Mouse (Mus musculus) midbrain, postnatal 0 days (tissue): ENCODE data around the gene Krt78. TPM values are rescaled to one million over a fixed set of nuclear protein-coding genes. Genes with fewer than 3 reads are reported as not detected.

Experiments
- ATAC-seq: fragments of 200-750 bp; cut with Nextera tagmentation; 2 replicates; pipeline ENCODE4 v1.8.0; 2017; ENCODE audit warnings: moderate number of reproducible peaks, mild to moderate bottlenecking, moderate TSS enrichment, moderate library complexity; ENCODE audit not compliant: low FRiP score
- DNase-seq: peaks from one replicate; pipeline ENCODE4 v3.0.0-alpha.2; 2015; ENCODE audit warnings: low spot score
- H3K27ac ChIP-seq: fragments of 300-500 bp; sonication (generic); 2 replicates; pipeline ENCODE4 v1.5.1; 2014; ENCODE audit warnings: low read depth, mild to moderate bottlenecking, low read length, mixed read lengths
- H3K27me3 ChIP-seq: fragments of 300-500 bp; sonication (generic); 2 replicates; pipeline ENCODE4 v1.6.1; 2014; ENCODE audit warnings: low read length, control low read depth, mixed read lengths; ENCODE audit not compliant: insufficient read depth
- H3K36me3 ChIP-seq: fragments of 300-500 bp; sonication (generic); 2 replicates; pipeline ENCODE4 v1.6.1; 2014; ENCODE audit warnings: low read length, control low read depth, mixed read lengths; ENCODE audit not compliant: insufficient read depth
- H3K4me1 ChIP-seq: fragments of 300-500 bp; sonication (generic); 2 replicates; pipeline ENCODE4 v1.6.1; 2014; ENCODE audit warnings: mild to moderate bottlenecking, control low read depth, antibody characterized with exemption, low read length, mixed read lengths; ENCODE audit not compliant: insufficient read depth
- H3K4me2 ChIP-seq: fragments of 300-500 bp; sonication (generic); 2 replicates; pipeline ENCODE4 v1.6.1; 2014; ENCODE audit warnings: low read depth, mild to moderate bottlenecking, low read length, mixed read lengths; ENCODE audit not compliant: poor library complexity, severe bottlenecking
- H3K4me3 ChIP-seq: fragments of 300-500 bp; sonication (generic); 2 replicates; pipeline ENCODE4 v1.5.1; 2014; ENCODE audit warnings: low read depth, mild to moderate bottlenecking, low read length, moderate library complexity
- H3K9ac ChIP-seq: fragments of 300-500 bp; sonication (generic); replicated peaks from 2 replicates; pipeline ENCODE4 v1.6.1; 2014; ENCODE audit warnings: mild to moderate bottlenecking, low read length, moderate library complexity, mixed read lengths; ENCODE audit not compliant: poor library complexity, severe bottlenecking
- H3K9me3 ChIP-seq: fragments of 300-500 bp; sonication (generic); 2 replicates; pipeline ENCODE4 v1.6.1; 2016; ENCODE audit warnings: low read length, control low read depth
- CTCF ChIP-seq: IDR thresholded peaks from 2 replicates; pipeline ENCODE4 v1.5.1; 2016; ENCODE audit warnings: antibody characterized with exemption, mild to moderate bottlenecking
- WGBS: fragments of 180-500 bp; shearing (Covaris S2); extraction: QIAGEN DNeasy Blood & Tissue Kit; methylation state at CpG from one replicate; pipeline ENCODE4 v1.1.7; 2014; 5-methylcytosine and 5-hydroxymethylcytosine counted together
- polyA plus RNA-seq: library from polyadenylated mRNA; unstranded; fragments of >200 nt; fragmentation: Nextera tagmentation; extraction: Ambion mirVana; gene quantifications from 2 replicates; pipeline ENCODE4 v1.2.1, GENCODE M21; 2015
- total RNA-seq: library from RNA; depleted of rRNA; stranded (reverse); fragments of >200 nt; gene quantifications from 2 replicates; pipeline ENCODE4 v1.2.3, GENCODE M21; 2014

Gene Krt78
- total and polyA plus RNA-seq, 2 experiments from 2014 or later: 0.49 TPM; not detected in 1

GRCm38 (mm10) chr15:101983949-101984601 is 30.0 kb upstream of the Krt78 start:
- peak; percentile 96 for TF ChIP-seq CTCF
- H3K36me3 ChIP-seq: no peaks in the 10 kb centered on the region
- WGBS: 3% methylated on average over 15 of the region's 15 CpGs
- H3K27me3 ChIP-seq: no peaks in the 10 kb centered on the region
- peak overlapping the region; percentile 52; the same call in 1 of the 2 replicates for H3K9ac ChIP-seq
- DNase-seq (peak; percentile 98), ATAC-seq (peak; percentile 96)
- H3K4me1 ChIP-seq: no peaks in the 10 kb centered on the region
- peak overlapping the region; percentile 45 for H3K4me2 ChIP-seq
- peak overlapping the region; percentile 68 for H3K27ac ChIP-seq
- no peaks in the 10 kb centered on the region for H3K9me3 ChIP-seq
- H3K4me3 ChIP-seq: 0 out of 2 replicates have a peak overlapping the region, but pooled peaks have one; percentile 13

- Histone ChIP-seq H3K4me1 (no peaks in the 10 kb centered on the region), H3K4me2 (peak overlapping the region; percentile 45), H3K27me3 (no peaks in the 10 kb centered on the region), H3K36me3 (no peaks in the 10 kb centered on the region), H3K9me3 (no peaks in the 10 kb centered on the region), H3K9ac (no peak overlapping the region), H3K27ac (peak overlapping the region; percentile 68), H3K4me3 (no peak overlapping the region)
- 84% methylated on average over 13 of the region's 13 CpGs for WGBS
- TF ChIP-seq CTCF: peak; percentile 43
- DNase-seq (no peak), ATAC-seq (no peak)
Measured at GRCm38 (mm10) chr15:101983315-101983948, 29.3 kb upstream of the Krt78 start.

GRCm38 (mm10) chr15:101980849-101981248 is 26.8 kb upstream of the Krt78 start:
- no peak for ATAC-seq
- H3K4me1 ChIP-seq: peaks cover 9% of the 10 kb centered on the region; the same call in 1 of the 2 replicates
- no peak overlapping the region for H3K9ac ChIP-seq
- H3K4me2 ChIP-seq: no peak overlapping the region
- H3K27ac ChIP-seq: no peak overlapping the region
- H3K36me3 ChIP-seq: no peaks in the 10 kb centered on the region
- no peaks in the 10 kb centered on the region for H3K9me3 ChIP-seq
- H3K27me3 ChIP-seq: no peaks in the 10 kb centered on the region
- 65% methylated on average over 6 of the region's 6 CpGs for WGBS
- no peak for DNase-seq
- no peak overlapping the region for H3K4me3 ChIP-seq
- TF ChIP-seq CTCF: no peak

GRCm38 (mm10) chr15:101977043-101977726 is 23.1 kb upstream of the Krt78 start:
- Histone ChIP-seq H3K4me3 (peak overlapping the region; percentile 39), H3K9me3 (no peaks in the 10 kb centered on the region), H3K4me1 (peaks cover 9% of the 10 kb centered on the region; the same call in 1 of the 2 replicates), H3K27ac (no peak overlapping the region), H3K4me2 (peak overlapping the region; percentile 92), H3K9ac (peak overlapping the region; percentile 46; the same call in 1 of the 2 replicates), H3K27me3 (no peaks in the 10 kb centered on the region), H3K36me3 (no peaks in the 10 kb centered on the region)
- 4% methylated on average over 32 of the region's 39 CpGs for WGBS
- DNase-seq: peak; percentile 67
- peak; percentile 9 for TF ChIP-seq CTCF
- ATAC-seq: peak; percentile 77

- 56% methylated on average over 3 of the region's 3 CpGs for WGBS
- Histone ChIP-seq H3K9ac (peak overlapping the region; percentile 46; the same call in 1 of the 2 replicates), H3K9me3 (no peaks in the 10 kb centered on the region), H3K27me3 (no peaks in the 10 kb centered on the region), H3K27ac (no peak overlapping the region), H3K4me1 (peaks cover 9% of the 10 kb centered on the region; the same call in 1 of the 2 replicates), H3K4me3 (no peak overlapping the region), H3K36me3 (no peaks in the 10 kb centered on the region), H3K4me2 (peak overlapping the region; percentile 92)
- no peak for TF ChIP-seq CTCF
- no peak for ATAC-seq
- DNase-seq: no peak
Measured at GRCm38 (mm10) chr15:101976641-101977040, 22.6 kb upstream of the Krt78 start.
